Mouse (Mus musculus): ENCODE measurements around the gene Hist1h4h. TPM values are rescaled to one million over a fixed set of nuclear protein-coding genes. Genes with fewer than 3 reads are reported as not detected.
A peak's percentile ranks its signal among the peaks of the same experiment; 100 is the strongest.

Hist1h4h gene
- polyA plus RNA-seq, 1 experiment from 2014 or later, result 31.5 TPM

DNA sequence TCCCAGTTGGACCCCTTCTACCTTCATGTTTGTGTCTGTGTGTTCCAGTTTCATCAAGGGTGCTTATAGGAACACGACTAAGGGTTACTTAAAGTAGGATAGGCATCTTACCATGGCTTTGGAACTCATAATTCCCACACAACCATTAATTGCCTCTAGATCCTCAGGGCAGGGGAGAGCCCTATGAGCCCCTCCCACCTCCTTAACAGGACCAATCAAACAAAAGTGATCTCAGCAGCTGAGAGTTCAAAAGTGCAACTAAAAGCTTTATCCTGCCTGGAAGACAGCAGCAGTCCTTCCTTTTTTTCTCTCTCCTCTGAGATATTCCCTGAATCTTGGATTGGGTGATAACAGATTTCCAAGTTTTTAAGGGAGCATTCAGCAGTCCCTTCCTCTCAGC, 20.7 kb upstream of the Hist1h4h start:
- DNase-seq (ENCODE audit: low spot score), result no peak

GRCm38 (mm10) chr13:23513517-23513916, 17.3 kb upstream of the Hist1h4h start:
- no peak for DNase-seq (ENCODE audit: low spot score)

- no peak for DNase-seq (ENCODE audit: low spot score)
Observed at GRCm38 (mm10) chr13:23515281-23515680, 15.6 kb upstream of the Hist1h4h start.

DNA sequence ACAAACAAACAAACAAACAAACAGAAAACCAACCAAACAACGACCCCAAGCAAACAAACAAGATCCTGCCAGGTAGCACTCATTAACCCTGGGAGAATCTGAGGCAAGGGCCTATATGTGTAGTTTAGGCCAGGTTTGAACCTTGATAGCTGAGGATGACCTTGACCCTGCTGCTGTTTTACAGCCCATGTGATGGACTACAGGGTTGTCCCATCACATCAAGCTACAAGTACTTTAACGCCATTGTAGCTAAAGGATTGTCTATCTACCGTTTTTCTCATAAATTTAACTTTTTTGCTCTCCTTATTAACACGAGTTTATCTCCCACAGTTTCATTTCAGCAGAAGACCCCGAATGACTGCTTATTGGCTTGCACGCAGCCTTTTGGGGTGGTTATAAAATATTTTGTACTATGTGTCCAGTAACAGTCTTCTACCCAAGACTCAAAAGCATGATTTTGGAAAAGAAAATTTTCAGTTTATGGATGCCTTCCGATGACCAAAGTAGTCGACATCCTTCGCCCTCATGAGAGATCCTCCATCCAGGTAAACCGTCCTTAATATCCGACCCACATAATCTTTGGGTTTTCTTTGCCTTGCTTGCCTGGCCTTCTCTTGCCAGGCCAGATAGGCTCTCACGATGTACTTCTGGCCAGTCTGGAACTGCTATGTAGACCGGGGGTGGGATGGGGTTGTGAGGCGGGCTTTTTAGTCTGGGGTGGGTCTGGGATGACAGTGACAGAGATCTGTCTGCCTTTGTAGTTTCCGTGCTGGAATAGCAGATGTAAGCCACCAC, 14.8 kb upstream of the Hist1h4h start:
- peak; percentile 3 for DNase-seq (ENCODE audit: low spot score)

- DNase-seq (ENCODE audit: low spot score), result peak; percentile 90
Observed at GRCm38 (mm10) chr13:23516822-23517602, 13.8 kb upstream of the Hist1h4h start.

- peak; percentile 91 for DNase-seq (ENCODE audit: low spot score)
Observed at GRCm38 (mm10) chr13:23517603-23518294, 13.1 kb upstream of the Hist1h4h start.

- no peak for DNase-seq (ENCODE audit: low spot score)
Observed at GRCm38 (mm10) chr13:23518295-23518603, 12.6 kb upstream of the Hist1h4h start.

GRCm38 (mm10) chr13:23518885-23519284, 12.0 kb upstream of the Hist1h4h start:
- peak; percentile 89 for DNase-seq (ENCODE audit: low spot score)

DNA sequence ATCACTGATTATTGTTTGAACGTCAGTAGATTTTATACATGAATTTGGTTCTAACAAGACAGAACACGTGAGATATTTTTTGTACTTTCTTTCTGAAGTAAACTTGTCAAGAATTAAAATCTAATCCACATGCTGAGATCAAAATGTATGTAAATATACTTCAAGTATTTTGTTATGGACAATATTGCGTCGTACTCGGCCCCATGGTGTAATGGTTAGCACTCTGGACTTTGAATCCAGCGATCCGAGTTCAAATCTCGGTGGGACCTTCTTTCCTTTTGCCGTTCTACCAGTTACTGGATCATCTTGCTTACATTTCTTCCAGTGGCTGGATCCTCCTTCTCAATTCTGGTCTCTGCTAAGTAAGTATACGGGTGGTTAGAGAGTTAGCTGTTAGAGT, 11.4 kb upstream of the Hist1h4h start:
- DNase-seq (ENCODE audit: low spot score), result peak; percentile 86

- peak; percentile 92 for DNase-seq (ENCODE audit: low spot score)
Observed at GRCm38 (mm10) chr13:23521703-23522102, 9.1 kb upstream of the Hist1h4h start.

DNA sequence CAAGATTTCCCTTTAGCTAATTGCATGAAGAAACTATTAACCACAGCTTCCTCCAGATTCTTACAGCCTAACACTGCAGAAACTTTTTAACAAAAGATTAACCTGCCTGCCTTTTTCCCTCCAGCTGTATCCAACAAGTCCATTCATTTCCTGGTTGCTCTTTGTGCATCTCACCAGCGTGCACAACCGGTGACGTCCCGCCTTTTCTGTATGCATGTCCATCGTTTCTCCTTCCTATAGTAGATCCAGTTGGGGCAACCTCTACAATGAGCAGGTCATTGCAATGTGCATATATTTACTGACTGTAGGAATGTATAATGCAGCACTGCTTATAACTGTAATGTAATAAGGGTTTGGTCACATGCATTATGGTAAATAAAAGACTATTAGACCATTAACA, 6.9 kb upstream of the Hist1h4h start:
- DNase-seq (ENCODE audit: low spot score), result no peak

DNA sequence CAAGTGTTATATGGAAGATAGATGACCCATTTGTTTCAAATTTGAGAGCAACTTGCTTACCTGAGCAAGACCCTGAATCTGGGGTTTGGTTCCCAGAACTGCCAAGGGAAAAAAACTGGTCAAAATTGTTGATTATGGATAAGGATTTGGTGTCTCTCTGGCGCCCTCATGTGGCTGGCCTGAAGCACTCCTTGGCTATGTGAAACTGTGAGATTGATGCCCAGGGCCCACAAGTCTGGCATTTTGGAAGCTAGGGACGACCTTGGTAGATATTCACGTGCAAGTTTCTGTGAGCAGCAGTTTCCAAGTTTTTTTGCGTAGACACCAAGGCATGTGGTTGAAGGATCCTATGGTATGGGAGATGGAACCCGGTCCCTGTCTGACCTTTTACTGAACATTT, 6.2 kb upstream of the Hist1h4h start:
- DNase-seq (ENCODE audit: low spot score), result peak; percentile 80

- no peak for DNase-seq (ENCODE audit: low spot score)
Observed at GRCm38 (mm10) chr13:23525901-23526300, 4.9 kb upstream of the Hist1h4h start.

DNA sequence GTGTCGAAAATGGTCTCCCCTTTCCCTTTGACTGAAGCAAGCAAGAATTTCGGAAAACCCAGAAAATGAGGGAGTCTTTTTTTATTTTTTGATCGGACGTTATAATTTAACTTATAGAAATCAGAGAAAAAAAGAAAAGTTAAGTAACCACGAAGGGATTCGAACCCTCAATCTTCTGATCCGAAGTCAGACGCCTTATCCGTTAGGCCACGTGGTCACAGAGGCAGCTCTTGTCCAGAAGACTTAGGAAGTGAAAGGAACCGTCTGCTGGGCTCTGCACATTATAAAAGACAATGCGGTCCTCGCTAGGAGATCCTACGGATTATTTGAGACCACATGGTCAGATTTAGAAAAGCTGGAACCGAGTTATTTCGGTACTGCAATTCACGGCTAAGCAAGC, 4.5 kb upstream of the Hist1h4h start:
- DNase-seq (ENCODE audit: low spot score), result peak; percentile 95

- DNase-seq (ENCODE audit: low spot score), result no peak
Observed at GRCm38 (mm10) chr13:23529005-23529404, 1.8 kb upstream of the Hist1h4h start.

DNA sequence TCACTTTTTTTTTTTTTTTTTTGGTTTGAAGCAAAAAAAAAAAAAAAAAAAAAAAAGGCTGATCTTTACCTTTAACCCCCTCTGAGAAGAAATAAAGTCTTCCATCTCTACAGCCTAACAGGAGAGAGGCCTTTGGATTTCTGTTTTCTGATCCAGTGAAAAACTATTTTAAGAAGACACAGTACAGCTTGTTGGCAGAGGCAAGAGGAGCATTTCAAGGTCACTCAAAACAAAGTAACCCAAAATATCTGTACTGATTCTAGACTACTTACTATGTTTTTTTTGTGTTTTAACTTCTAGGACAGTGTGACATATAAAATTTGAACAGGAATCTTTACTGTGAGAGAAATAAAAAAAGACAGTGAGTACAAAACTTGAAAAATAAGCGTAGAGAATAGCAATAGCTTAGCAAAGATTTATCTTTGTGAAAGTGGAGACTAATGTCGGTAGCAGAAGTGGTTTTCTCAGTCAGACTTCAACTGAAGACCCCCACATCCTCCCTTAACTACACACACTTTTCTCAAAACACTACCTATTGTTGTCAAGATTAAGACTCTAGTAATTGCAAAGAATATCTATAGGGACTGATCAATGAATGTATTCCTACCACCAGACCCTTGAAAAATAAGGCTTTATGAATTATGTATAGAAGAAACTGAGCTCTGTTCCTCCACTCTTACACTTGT, 1.2 kb upstream of the Hist1h4h start:
- no peak for DNase-seq (ENCODE audit: low spot score)

DNA sequence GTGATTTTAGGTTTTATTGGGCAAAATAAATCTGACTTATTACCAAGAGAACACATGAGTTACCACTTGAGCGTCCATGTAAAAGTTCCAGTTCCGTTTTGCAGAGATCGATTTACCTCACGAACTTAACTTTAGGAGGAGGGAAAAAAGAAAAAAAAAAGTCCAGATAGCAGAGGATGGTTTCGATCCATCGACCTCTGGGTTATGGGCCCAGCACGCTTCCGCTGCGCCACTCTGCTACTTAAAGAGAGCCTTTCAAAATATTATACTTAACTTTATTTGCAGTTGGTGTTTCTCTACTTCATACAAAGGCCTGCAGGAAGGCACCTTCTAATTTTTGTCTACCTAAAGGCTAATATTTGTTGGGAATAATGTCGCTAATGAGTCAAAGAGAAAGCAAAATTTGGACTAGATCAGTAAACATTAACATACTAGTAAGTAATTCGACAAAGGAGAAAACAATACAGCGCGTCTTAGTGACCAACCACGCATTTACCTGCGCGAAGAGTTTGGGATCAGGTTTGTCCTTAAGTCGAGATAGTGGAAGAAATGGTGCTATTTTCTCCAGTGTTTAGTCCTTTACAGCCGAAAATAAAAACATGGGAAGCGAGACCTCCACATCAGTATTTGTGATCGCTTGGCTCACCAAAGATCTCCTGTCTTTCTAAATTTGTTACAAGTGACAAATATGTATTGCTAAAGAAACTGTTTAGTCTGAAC, 509 bp upstream of the Hist1h4h start:
- peak; percentile 83 for DNase-seq (ENCODE audit: low spot score)

DNA sequence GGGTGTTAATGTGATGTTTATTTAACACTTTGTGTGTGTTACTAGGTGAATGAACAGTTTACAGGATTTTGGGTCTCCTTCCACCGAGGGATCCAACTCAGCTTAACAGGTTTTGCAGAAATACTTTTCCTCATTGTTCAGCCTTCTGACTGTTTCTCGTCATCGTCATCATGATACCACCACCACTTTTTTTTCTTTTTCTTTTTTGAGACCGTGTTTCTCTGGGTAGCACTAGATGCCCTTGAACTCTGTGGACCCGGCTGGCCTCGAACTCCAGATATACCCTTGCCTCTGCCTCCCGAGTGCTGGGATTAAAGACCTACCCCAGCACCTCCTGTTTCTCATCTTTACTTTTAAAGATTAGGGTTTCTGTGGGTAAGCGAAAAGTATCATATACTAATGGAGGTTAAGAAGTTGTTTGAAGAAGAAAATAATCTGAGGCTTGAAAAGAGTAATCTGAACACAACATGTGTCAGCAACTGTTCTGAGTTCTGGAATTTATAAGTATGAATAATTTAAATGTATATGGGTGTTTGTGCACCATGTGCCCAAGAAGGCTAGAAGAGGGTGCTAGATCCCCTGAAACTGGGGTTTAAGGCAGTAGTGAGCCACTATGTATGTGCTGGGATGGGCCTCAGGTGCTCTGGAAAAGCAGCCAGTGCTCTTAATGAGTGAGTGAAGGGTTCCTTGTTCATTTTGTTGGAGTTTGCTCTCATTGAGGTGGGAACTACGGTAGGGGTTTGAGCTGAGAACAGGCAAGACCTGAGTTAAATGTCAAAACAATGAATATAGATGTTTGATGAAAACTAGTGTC, 1.6 kb downstream of the Hist1h4h start:
- peak; percentile 39 for DNase-seq (ENCODE audit: low spot score)

GRCm38 (mm10) chr13:23533560-23534367, 2.9 kb downstream of the Hist1h4h start, which contains the start of gene Hist1h2af:
Hist1h2af (plus strand) TSS chr13:23533906.
- peak; percentile 87 for DNase-seq (ENCODE audit: low spot score)
